Mouse (Mus musculus) frontal cortex, postnatal 10 days (tissue): ENCODE measurements at regions not wholly inside any gene's neighbourhood (a gene's known extent, or its start where the extent isn't known, plus 50 kb on each side); places are given as distances from the start of the nearest gene placed in this dataset.

Experiments
- DNase-seq, 2 experiments: peaks; one replicate each; pipeline ENCODE4 v3.0.0; 2022; ENCODE audit warnings: low spot score in 2 of 2, mixed read lengths in 1 of 2

DNA sequence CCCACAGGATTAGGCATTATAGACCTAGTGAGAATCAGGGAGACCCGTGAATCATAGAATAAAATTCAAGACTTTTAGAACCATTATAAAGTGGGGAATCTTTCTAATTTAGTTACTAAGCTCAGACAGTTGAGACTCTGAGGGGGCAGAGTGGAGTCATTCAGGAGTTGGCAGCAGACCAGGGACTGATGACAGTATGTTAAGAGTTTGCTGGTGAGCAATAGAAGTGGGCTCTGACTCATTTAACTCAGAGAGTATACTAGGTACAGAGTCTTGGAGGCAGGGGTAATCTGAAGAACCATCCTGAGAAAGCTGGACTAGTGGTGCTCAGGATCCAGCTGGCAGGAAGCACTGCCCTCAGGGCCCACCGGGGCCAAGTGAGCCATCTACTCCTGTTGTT lies 184.9 kb upstream of the Npy start:
- peak in 1 of 2 experiments; percentile 9 for DNase-seq

DNA sequence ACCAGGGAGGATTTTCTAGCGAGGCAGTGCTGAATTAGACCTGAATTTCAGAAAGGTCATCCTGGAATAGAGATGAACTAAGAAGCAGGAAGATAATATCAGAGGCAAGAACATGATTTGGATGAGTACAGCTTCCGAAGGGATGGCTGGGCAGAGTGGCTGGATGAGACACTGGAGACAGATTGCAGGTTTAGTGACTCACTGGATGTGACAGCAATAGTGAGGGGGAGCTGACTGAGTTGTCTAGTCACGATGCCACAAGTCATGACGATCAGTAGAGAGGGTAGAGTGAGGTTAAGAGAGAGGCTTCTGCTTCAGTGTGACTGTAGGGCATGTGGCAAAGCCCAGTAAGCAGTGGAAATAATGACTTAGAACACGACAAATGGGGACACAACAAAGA lies 181.3 kb upstream of the Npy start:
- DNase-seq: no peak

DNA sequence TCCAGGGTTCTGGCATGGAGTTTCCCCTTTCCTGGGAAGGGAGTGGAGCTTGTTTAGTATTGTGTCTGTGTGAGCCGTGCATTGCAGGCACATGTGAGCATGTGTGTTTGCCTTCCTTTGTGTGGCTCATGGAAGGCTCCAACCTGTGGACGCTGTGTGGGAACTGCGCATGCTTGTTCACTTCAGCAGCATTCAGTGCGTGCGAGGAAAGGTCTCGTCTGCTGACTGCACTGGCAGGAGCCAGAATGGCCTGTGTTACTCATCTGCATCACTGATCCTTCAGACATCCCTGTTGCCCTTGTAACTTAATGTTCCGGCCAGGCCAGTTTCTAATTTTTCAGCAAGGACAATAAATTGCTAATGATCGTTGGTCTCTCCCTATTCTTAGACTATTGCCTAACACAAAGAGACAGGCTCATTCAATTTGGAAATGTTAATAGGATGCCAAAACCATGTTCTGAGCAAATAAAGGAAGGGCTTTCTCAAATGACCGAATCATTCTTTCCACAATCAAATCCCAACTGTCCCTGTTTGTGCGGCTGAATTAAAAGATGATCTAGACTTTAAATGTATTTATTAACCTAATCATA lies 167.9 kb upstream of the Npy start:
- no peak for DNase-seq

DNA sequence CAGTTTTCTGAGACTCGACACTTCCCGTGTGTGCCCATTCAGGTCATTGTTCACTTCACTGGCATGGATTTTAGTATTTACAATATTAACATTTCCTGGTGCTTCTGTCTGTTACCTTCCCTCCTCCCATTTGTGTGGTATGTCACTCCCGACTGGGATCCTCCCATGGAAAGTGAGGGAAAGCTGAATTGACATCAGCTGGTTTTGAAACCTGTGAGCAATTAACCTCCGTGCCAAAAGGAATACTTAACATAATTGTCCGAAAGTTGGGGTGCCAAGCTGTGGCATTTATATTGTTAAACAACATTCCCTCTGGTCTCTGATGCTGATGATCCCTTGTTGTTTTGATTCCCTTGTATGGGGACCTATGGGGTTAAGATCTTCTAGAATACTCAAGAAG lies 167.3 kb upstream of the Npy start:
- no peak for DNase-seq

DNA sequence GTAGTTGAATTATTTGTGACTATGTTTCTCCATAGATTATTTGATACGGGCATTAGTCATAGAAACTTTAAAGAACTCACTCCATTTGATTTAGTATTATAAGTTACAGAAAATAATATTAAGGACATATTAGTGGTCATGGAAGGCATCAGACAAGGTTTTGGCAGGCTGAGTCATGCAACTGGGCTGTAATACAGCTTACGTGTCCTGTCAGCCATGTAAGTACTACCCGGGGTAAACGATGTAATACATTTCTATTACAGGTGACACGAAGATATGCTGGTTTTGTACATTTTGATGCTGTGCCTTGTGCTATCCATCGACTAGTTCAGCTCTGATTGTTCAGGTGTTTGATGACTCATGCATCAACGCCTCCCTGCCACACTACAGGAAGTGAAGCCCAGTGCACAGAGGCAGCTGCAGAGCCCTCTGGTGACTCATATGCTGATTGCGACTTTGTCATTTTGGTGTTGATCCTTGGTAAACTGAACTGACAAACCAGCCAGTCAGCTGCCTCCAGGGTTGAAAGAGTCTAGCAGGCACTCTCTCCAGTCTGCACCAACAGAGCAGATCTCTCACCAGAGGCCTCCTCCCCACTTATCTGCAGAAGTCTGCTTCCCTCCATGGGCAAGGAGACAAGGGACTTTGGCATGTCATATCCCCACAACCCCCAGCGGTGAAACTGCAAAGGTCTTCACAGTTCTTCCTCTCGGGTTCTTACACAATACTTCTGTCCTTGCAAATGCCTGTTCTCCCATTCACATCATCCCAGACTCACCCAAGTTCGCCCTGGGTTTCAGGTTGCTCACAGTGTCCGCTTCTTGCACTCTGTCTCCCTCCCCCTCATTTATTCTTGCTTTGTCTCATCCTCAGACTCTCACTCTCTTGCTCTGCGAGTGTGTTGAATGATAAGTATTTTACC lies 165.9 kb upstream of the Npy start:
- DNase-seq: no peak

DNA sequence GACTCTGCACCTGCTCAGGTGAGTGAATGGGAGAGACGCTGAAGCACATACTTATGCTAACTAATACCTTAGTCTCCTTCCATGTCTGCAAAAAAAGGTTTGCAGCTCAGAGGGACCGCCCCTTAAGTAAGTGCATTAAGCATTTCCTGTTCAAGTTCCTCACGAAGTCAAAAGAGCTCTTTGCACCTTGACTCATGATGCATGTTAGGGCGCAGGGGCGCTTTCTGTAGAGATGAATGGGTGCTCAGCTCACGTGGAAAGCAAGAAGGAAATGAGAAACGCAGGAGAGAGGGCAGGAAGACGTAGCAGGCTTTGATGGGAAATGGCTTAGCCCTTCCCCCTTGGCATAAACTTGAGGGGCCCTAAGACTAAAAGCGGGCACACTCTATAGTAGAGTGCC lies 164.5 kb upstream of the Npy start:
- no peak for DNase-seq

DNA sequence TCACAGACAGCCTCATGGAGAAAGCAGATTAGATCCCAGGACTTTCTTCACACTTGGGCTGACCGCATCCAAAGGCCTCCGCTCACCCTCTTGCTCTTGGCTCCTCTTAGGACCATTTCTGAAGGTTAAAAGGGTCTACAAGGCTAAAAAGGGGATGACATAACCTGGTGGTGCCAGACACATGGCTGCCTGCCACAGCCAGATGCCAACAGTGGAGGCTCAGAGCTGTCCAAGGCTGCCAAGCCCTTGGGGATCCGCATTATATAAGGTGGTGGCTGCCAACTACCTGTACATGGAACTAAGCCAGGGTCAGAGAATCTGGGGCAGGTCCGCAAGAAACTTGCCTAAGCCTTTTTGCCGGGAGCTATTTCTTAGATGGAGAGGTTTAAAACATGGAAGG lies 151.5 kb upstream of the Npy start:
- DNase-seq: no peak

DNA sequence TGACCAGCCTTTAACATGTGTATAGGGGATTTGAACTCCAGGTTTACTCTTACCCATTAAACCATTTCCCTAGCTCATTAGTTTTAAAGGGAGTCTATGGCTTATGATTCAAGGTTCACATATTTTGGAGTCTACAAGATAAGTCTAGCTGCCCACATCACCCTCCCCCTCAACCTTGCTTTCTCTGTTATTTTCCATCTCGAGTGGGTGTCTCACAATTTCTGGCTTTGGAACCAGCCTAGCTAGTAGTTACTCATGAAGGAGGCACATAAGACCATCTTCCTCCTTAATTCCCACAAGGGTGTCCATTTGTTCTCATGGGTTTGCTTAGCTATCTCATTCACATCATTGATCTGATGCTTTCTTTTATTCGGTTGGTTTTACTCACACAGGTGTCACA lies 150.6 kb upstream of the Npy start:
- no peak for DNase-seq

DNA sequence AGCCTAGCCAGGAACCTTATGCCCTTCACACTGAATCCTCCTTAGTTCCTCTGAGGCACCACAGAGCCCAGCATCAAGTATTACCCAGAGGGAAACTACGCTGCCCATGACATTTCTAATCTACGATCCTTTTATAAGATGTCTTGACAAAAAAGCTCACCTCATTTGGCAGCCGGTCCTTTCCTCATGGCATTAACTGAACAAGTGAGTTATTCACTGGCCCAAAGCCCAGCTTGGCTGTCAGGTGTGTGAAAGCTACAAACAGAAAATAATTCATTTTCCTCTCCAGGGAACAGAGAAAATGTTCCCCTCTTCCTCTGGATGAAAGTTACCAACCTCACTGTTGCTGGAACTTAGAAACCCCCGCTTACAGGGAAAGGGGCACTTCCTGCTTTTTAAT lies 135.7 kb upstream of the Npy start:
- DNase-seq: no peak

DNA sequence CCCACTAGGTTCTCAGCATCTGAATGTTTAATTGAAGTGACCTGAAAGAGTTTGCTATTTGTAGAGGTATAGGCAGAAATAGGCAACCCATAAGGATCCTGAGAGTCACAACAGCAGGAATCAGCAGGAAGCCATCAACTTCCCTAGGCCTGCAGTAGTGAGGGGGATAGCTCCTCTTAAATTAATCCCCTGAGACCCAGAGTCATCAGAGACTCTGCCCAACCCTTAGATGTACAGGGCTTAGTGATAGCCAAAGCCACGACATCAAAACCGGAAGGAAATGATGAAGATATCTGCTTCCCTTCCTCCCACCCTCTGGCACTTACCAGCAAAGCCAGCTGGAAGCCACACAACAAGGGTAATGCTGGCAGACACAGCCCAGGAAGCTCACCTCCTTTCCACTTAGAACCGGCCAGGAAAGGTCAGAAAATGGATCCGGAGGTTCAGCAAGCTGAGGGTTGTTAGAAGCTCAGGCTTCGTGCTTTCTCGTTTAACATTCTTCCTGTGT lies 130.4 kb upstream of the Npy start:
- DNase-seq: no peak

DNA sequence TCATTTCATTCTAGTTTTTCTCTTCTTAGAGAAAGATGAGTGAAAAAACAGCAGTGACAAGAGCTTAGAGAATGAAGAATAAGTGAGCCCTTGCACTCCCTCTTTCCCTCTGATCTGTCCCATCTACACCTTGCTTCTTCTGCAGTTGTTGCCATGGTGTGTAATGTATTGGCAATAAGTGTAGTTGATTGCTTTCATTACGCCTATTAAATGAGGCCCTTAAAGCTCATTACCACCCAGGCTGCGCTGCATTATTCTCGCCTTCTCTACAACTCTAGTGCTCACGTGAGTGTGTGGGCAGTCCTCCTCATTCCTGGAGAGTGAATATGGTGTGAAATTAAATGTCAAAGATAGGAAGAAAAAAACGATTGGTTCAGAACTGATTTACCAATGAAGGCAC lies 127.7 kb upstream of the Npy start:
- no peak for DNase-seq

DNA sequence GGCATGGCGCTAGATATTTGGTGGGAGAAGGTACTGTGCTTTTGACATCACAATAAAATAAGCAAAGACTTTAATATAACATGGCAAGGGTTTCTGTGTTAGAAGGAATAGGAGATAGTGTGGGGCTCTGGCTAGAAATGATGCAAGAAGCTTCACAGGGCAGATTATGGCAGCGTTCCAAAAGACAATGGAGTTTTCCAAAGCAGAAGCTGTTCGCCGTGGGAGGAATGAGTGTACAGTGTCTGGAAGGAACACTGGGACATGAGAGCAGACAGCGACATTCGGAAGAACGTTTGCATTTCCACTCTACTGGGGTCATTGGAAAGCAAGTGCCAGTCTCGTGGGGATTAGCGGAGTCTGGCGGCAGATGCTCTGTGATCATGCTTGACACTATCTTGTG lies 125.5 kb upstream of the Npy start:
- DNase-seq: no peak

DNA sequence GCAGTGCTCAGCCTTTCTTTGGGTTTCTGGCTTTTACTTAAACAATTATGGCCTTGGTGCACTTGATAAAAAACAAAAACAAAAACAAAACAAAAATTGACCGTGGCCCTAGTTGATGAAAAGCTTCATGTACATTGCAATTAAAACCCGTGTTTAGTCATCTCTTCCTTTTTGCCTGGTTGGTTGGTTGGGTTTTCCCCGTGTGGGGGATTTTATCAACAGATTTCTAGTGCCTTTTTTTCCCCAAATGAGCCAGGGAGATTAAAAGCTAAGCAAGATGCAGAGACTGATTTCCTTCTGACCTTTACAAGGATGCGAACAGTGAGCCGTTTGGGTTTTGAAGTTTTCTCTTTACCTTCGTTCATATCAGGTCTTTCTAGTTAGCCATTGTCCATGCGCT lies 121.1 kb upstream of the Npy start:
- DNase-seq: no peak

DNA sequence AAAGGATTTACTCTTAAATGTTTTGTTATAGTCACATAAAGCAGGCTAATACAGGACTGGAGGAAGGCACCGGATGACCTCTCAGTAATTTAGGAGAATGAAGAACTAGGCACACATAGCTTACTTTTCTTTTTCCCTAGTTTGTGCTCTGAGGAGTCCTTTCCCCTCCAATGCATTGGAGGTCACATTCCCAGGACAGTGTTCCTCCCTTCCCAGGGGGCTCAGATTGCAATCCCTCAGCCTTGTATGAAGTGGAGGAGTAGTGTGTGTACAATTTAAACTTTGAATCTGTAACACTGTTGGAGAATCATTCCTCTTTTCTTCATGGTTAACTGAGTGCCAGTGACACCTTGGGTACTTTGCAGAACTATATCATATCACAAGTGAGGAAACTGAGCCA lies 109.5 kb upstream of the Npy start:
- no peak for DNase-seq

DNA sequence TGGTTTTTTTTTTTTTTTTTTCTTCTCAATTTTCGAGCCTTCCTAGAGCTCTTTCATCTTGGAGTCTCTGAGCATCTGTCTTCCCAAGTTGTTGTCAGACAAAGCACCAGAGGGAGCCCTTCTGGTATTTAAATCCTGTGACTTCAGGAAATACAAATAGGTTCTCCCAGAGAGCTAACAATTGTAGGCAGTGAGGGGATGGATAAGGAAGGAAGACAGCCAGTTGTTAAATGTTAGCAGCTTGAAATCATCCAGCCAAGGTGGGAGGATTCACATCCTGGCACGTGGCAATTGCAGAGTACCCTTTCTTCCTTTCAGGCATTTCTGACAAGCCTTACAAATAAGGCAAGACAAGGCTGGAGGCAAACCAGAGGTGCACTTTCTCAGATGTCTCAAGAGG lies 106.0 kb upstream of the Npy start:
- DNase-seq: peak in 1 of 2 experiments; percentile 30

DNA sequence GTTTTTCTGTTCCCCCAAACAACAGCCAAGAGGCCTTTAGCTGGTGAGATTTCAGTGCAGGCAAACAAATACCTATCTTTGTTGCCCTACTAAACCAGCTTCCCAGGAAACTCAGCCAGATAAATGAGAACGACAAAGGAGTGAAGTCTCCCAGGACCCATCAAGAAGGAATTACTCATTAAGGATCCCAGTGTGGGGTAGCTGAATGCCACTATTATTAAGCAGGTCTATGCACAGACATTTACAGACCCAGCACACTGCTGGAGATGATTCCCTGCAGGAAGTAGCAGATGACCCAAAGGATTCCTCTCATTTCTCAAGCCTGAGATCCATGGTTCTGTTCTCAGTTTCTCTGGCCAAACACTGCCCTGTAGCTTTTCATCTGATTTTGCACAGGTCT lies 105.6 kb upstream of the Npy start:
- DNase-seq: no peak

DNA sequence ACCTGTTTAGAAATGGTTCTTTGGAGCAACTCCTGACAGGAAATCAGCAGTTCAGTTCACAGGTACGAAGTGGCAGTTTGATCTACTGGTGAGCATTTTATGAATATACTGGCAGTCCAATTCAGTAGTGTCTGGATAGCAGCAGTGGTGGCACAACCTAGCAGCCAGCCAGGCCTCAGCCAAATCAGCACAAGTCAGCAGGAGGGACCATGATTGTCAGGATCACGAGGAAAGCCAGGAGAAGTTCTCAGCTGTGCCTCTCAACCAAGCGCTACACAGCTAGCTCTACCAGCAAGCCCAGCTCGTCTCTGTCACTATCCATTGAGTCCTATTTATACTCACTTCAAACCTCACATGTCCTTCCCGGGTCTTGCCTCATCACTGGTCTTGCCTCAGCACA lies 89.3 kb upstream of the Npy start:
- DNase-seq: no peak

DNA sequence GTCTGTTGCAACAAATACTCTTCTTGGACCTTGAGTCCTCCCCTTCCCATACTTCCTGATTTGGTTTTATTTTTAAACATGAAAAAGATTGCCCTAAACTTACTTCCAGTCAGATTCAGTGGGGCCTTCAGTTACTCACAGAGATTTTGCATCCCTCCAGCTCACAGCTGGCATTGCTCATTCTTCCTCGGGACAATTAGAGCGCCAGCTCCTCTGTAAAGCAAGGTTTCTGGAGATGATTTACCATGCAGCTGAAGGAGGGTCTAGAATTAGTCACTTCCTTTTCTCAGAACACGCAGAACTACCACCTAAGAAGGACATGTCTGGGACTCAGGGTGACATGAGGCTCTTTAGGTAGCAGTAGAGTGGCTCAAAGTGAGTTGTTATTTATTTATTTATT lies 79.4 kb upstream of the Npy start:
- no peak for DNase-seq

DNA sequence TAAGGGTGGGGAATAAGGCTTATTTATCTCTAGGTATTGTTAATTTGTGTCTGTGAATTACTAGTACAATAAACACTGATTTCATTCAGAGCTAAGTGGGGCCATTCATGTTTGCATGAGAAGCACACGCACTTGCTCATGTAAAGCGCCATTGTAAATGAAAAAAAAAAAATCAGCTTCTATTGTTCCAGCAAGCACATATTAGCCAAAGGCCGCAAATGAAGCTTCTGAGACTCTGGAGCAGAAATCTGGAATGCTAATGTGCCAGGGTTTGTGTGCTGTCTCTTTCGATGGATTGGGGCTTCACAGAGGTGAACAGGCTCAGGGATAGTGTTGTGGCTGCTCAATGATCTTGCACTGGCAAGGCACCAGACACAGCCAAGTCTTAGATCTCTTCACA lies 77.2 kb upstream of the Npy start:
- no peak for DNase-seq

DNA sequence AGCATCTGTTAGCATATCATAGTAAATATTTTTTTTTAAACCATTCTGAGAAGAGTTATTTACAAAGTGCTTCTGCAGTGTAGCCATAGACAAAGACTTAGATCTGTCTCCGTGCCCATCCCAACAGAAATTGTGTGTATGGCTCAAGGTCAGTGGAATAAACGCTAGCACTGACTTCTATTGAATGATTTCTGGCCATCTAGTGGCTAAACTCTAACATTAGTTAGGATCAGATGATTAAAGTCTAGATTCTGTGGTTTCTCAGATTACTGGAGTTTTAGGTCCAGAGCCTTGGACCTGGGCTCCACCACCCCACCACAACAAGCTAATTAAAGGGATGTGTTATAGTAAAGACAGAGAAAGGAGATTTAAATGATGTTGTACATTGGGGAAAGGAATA lies 72.0 kb upstream of the Npy start:
- no peak for DNase-seq

DNA sequence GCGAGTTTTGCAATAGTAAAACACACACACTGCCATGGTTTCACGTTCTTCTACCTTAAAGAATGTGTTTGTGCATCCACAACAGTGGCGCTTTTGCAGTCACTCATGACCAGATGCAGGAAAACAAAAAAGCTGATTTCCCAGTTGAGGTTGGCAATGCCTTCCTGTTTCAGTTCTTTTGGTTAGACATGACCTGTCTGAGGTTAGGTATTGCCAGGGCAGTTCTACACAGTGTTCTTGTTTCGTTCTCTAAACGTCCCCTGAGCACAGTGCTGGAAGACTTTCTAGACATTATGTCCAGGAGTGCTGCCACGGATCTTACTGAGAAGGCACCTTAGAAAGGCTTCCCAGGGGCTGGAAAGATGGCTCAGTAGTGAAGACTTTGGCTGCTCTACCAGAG lies 62.9 kb upstream of the Npy start:
- DNase-seq: no peak

DNA sequence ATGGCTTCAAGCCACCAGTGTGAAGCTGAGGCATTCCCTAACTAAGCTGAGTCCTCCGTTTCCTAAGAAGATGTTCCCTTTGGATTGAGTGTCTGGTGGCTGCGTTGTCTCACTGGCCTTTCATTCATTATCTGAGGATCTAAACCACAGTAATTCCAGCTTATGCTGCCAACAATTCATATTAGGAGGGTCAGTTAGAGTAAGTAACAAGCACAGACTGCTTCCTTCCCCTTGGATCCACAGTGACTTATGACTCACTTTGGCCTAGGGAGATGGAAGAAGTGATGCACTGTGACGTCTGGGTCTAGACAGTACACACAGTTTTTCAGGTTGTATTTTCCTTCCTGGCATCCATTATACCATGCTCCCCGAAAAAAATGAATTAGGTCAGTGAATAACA lies 57.8 kb upstream of the Npy start:
- DNase-seq: no peak

DNA sequence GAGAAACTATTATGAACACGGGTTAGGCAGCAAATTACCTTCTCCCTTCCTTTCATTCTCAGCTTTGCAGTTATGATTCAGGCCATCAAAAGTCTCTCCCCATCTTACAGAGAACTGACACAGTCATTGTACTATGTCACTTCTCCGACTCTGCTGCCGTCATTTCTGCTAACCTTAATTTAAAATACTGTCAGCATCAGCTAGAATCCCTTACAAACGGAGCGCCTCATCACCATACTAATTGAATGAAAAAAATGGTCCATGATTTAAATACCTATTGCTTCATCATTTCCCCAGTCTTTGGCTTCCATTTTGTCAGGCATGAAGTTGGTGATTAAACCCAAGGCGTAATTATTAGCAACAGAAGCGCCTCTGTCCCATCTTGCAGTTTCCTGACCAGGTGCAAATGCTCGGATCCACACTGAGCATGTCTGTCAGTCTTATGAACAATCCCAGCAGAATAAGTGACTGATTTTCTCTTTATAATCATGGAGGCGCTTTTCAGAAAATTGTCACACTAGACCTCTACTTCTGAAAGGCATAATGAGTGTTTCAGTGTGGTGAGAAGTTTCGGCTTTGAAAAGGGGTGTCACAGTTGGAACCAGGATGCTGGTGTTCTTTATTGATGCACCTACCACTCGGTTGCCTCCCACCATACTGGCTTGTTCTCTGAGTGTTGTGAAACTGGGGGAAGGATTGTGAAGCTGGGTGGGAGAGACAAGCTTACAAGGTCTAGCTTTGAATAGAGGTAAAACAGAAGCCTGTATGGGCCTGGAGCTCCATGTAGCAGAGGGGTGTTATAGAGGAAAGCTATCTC lies 52.4 kb upstream of the Npy start:
- DNase-seq: no peak
